Mouse (Mus musculus) liver, embryonic 14.5 days (tissue): ENCODE measurements around the gene Usp54. TPM values are rescaled to one million over a fixed set of nuclear protein-coding genes. Genes with fewer than 3 reads are reported as not detected.

Experiments used
- ATAC-seq: fragments of 200-750 bp; cut with Nextera tagmentation; 2 replicates; pipeline ENCODE4 v1.8.0; 2017; ENCODE audit warnings: moderate number of reproducible peaks, mild to moderate bottlenecking, moderate library complexity; ENCODE audit not compliant: insufficient read depth
- DNase-seq, 3 experiments: peaks; one replicate each; pipeline ENCODE4 v3.0.0-alpha.2; 2012 to 2013; ENCODE audit warnings: low read depth in 3 of 3, low spot score in 3 of 3
- H3K27ac ChIP-seq: fragments of 300-500 bp; sonication (generic); 2 replicates; pipeline ENCODE4 v1.5.1; 2014; ENCODE audit warnings: moderate library complexity, mild to moderate bottlenecking, control low read depth, inconsistent platforms
- H3K27me3 ChIP-seq: fragments of 300-500 bp; sonication (generic); 2 replicates; pipeline ENCODE4 v1.6.1; 2014; ENCODE audit warnings: mild to moderate bottlenecking, low read length, moderate library complexity; ENCODE audit not compliant: control insufficient read depth, insufficient read depth
- H3K36me3 ChIP-seq: fragments of 300-500 bp; sonication (generic); replicated peaks from 2 replicates; pipeline ENCODE4 v1.6.1; 2014; ENCODE audit warnings: low read depth; ENCODE audit not compliant: control insufficient read depth, insufficient read depth
- H3K4me1 ChIP-seq, 2 experiments: fragments of 200-500 bp in 1 of 2; fragments of 300-500 bp in 1 of 2; sonication (generic) in 1 of 2; replicated peaks; 2 replicates each; pipeline ENCODE4 v1.6.1; 2012 to 2014; ENCODE audit warnings: antibody characterized with exemption in 1 of 2, inconsistent platforms in 1 of 2, low read length in 1 of 2; ENCODE audit not compliant: control insufficient read depth in 2 of 2, insufficient read depth in 2 of 2
- H3K4me2 ChIP-seq: fragments of 300-500 bp; sonication (generic); 2 replicates; pipeline ENCODE4 v1.6.1; 2014; ENCODE audit warnings: low read depth, mild to moderate bottlenecking, control low read depth, moderate library complexity
- H3K4me3 ChIP-seq, 2 experiments: fragments of 200-500 bp in 1 of 2; fragments of 300-500 bp in 1 of 2; sonication (generic) in 1 of 2; 2 replicates each; pipeline ENCODE4 v1.5.1; 2012 to 2014; ENCODE audit warnings: low read depth in 2 of 2, low read length in 2 of 2, mild to moderate bottlenecking in 2 of 2, control low read depth in 1 of 2, inconsistent platforms in 1 of 2, moderate library complexity in 1 of 2; ENCODE audit not compliant: insufficient read depth in 1 of 2
- H3K9ac ChIP-seq: fragments of 300-500 bp; sonication (generic); replicated peaks from 2 replicates; pipeline ENCODE4 v1.6.1; 2014; ENCODE audit warnings: mild to moderate bottlenecking, control low read depth, moderate library complexity
- H3K9me3 ChIP-seq: fragments of 300-500 bp; sonication (generic); 2 replicates; pipeline ENCODE4 v1.6.1; 2016; ENCODE audit warnings: low read length, mixed read lengths; ENCODE audit not compliant: control insufficient read depth
- CTCF ChIP-seq: IDR thresholded peaks from 2 replicates; pipeline ENCODE4 v1.5.1; 2016; ENCODE audit warnings: antibody characterized with exemption, low read depth, control low read depth
- EP300 ChIP-seq: IDR thresholded peaks from 2 replicates; pipeline ENCODE4 v1.6.1; 2016; ENCODE audit warnings: antibody characterized with exemption, low read depth
- WGBS: fragments of 180-500 bp; shearing (Covaris S2); extraction: QIAGEN DNeasy Blood & Tissue Kit; methylation state at CpG from one replicate; pipeline ENCODE4 v1.1.7; 2014; ENCODE audit not compliant: insufficient replicate concordance; 5-methylcytosine and 5-hydroxymethylcytosine counted together
- microRNA-seq: library from miRNA; unstranded; fragments of <30 nt; microRNA quantifications from one replicate; pipeline ENCODE4, GENCODE M21; 2016
- polyA plus RNA-seq, 2 experiments: library from polyadenylated mRNA; depleted of rRNA in 1 of 2; stranded (reverse) in 1 of 2; unstranded in 1 of 2; fragments of >200 nt; fragmentation: Nextera tagmentation in 1 of 2; extraction: Ambion mirVana in 1 of 2; gene quantifications; 2 replicates each; pipeline versions ENCODE4 v1.2.1 to v1.2.3; 2012 to 2014

Usp54 gene
- polyA plus RNA-seq, 2 experiments, result 1.2 to 1.3 TPM

DNA sequence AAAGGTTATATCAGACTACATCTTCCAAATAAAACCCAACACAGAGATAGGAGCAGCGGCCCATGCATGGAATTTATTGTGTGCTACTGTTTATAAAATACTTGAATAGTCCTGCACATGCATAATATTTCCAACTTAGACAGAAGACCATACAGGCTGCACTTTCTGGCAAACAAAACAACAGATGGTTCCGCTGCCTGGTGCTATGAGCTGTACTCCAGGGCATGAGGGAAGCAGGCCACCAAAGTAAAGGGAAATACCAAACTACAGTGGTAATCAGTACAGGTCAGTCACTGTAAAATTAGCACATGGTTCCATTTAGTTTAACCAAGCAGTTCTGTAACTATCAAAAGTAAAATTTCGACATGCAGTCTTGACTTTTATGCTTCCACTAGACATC is 140.9 kb downstream of the Usp54 start:
- no peaks in the 10 kb centered on the region for H3K27me3 ChIP-seq
- no peaks in the 10 kb centered on the region for H3K4me1 ChIP-seq
- DNase-seq (no peak), ATAC-seq (no peak)
- H3K9ac ChIP-seq, result no peak overlapping the region
- TF ChIP-seq CTCF (no peak), EP300 (no peak)
- no peaks in the 10 kb centered on the region for H3K9me3 ChIP-seq
- WGBS, result 76% methylated on average over 3 of the region's 3 CpGs
- H3K4me3 ChIP-seq, result no peak overlapping the region
- H3K27ac ChIP-seq, result no peak overlapping the region
- peaks cover 11% of the 10 kb centered on the region for H3K36me3 ChIP-seq
- no peak overlapping the region for H3K4me2 ChIP-seq

Small RNA genes within 50 kb of the gene (microRNA-seq; reads per million reads assigned to microRNA genes)
- 2.1 reads per million for gene Mir6946

Other genes with a start within 250 kb of the Usp54 start
- 19.0 and 22.9 TPM in 2 replicates for gene Mrps16, start 247.4 kb downstream of the Usp54 start, polyA plus RNA-seq (2012; rRNA removed)
- 58.1 and 61.0 TPM in 2 replicates for gene Mrps16, start 247.4 kb downstream of the Usp54 start, polyA plus RNA-seq (2014; fragmentation: Nextera tagmentation; extraction: Ambion mirVana)
- 0.01 and 0.03 TPM in 2 replicates for gene Cfap70, start 188.8 kb downstream of the Usp54 start, polyA plus RNA-seq (2012; rRNA removed)
- gene Cfap70, start 188.8 kb downstream of the Usp54 start, polyA plus RNA-seq (2014; fragmentation: Nextera tagmentation; extraction: Ambion mirVana), result 0.08 and 0.28 TPM in 2 replicates
- 28.7 and 36.6 TPM in 2 replicates for gene Anxa7, start 160.9 kb downstream of the Usp54 start, polyA plus RNA-seq (2012; rRNA removed)
- gene Anxa7, start 160.9 kb downstream of the Usp54 start, polyA plus RNA-seq (2014; fragmentation: Nextera tagmentation; extraction: Ambion mirVana), result 41.6 and 43.6 TPM in 2 replicates
- gene Mss51, start 144.2 kb downstream of the Usp54 start, polyA plus RNA-seq (2012; rRNA removed), result 1.1 and 1.6 TPM in 2 replicates
- gene Mss51, start 144.2 kb downstream of the Usp54 start, polyA plus RNA-seq (2014; fragmentation: Nextera tagmentation; extraction: Ambion mirVana), result 0.29 and 0.67 TPM in 2 replicates
- gene Ppp3cb, start 94.5 kb downstream of the Usp54 start, polyA plus RNA-seq (2012; rRNA removed), result 18.0 and 22.7 TPM in 2 replicates
- 21.6 and 24.8 TPM in 2 replicates for gene Ppp3cb, start 94.5 kb downstream of the Usp54 start, polyA plus RNA-seq (2014; fragmentation: Nextera tagmentation; extraction: Ambion mirVana)
- 0.04 and 0.10 TPM in 2 replicates for gene Myoz1, start 15.5 kb upstream of the Usp54 start, polyA plus RNA-seq (2012; rRNA removed)
- gene Myoz1, start 15.5 kb upstream of the Usp54 start, polyA plus RNA-seq (2014; fragmentation: Nextera tagmentation; extraction: Ambion mirVana), result 0.14 TPM in 1 of 2 replicates, not detected in the other
- 0.02 TPM in 2 replicates for gene Synpo2l, start 27.3 kb upstream of the Usp54 start, polyA plus RNA-seq (2012; rRNA removed)
- gene Synpo2l, start 27.3 kb upstream of the Usp54 start, polyA plus RNA-seq (2014; fragmentation: Nextera tagmentation; extraction: Ambion mirVana), result 0.09 TPM in 1 of 2 replicates, not detected in the other
- 36.4 and 37.1 TPM in 2 replicates for gene Sec24c, start 33.2 kb upstream of the Usp54 start, polyA plus RNA-seq (2012; rRNA removed)
- gene Sec24c, start 33.2 kb upstream of the Usp54 start, polyA plus RNA-seq (2014; fragmentation: Nextera tagmentation; extraction: Ambion mirVana), result 28.4 and 33.8 TPM in 2 replicates
- gene Fut11, start 53.9 kb upstream of the Usp54 start, polyA plus RNA-seq (2012; rRNA removed), result 2.8 and 3.3 TPM in 2 replicates
- gene Fut11, start 53.9 kb upstream of the Usp54 start, polyA plus RNA-seq (2014; fragmentation: Nextera tagmentation; extraction: Ambion mirVana), result 4.3 and 5.7 TPM in 2 replicates
- 49.6 and 58.8 TPM in 2 replicates for gene Chchd1, start 61.9 kb upstream of the Usp54 start, polyA plus RNA-seq (2012; rRNA removed)
- 127 and 138 TPM in 2 replicates for gene Chchd1, start 61.9 kb upstream of the Usp54 start, polyA plus RNA-seq (2014; fragmentation: Nextera tagmentation; extraction: Ambion mirVana)
- gene Zswim8, start 66.5 kb upstream of the Usp54 start, polyA plus RNA-seq (2012; rRNA removed), result 16.8 and 20.8 TPM in 2 replicates
- 3.1 and 4.0 TPM in 2 replicates for gene Zswim8, start 66.5 kb upstream of the Usp54 start, polyA plus RNA-seq (2014; fragmentation: Nextera tagmentation; extraction: Ambion mirVana)
- gene Ndst2, start 93.5 kb upstream of the Usp54 start, polyA plus RNA-seq (2012; rRNA removed), result 22.8 and 22.9 TPM in 2 replicates
- 13.2 and 15.9 TPM in 2 replicates for gene Ndst2, start 93.5 kb upstream of the Usp54 start, polyA plus RNA-seq (2014; fragmentation: Nextera tagmentation; extraction: Ambion mirVana)
- gene Camk2g, start 153.0 kb upstream of the Usp54 start, polyA plus RNA-seq (2012; rRNA removed), result 4.5 and 5.4 TPM in 2 replicates
- 3.9 and 7.2 TPM in 2 replicates for gene Camk2g, start 153.0 kb upstream of the Usp54 start, polyA plus RNA-seq (2014; fragmentation: Nextera tagmentation; extraction: Ambion mirVana)
- 0.74 and 1.3 TPM in 2 replicates for gene Plau, start 195.6 kb upstream of the Usp54 start, polyA plus RNA-seq (2012; rRNA removed)
- 0.43 and 0.57 TPM in 2 replicates for gene Plau, start 195.6 kb upstream of the Usp54 start, polyA plus RNA-seq (2014; fragmentation: Nextera tagmentation; extraction: Ambion mirVana)